Mouse (Mus musculus): Measurements from ENCODE around the gene Hnrnpl.

Hnrnpl gene

DNA sequence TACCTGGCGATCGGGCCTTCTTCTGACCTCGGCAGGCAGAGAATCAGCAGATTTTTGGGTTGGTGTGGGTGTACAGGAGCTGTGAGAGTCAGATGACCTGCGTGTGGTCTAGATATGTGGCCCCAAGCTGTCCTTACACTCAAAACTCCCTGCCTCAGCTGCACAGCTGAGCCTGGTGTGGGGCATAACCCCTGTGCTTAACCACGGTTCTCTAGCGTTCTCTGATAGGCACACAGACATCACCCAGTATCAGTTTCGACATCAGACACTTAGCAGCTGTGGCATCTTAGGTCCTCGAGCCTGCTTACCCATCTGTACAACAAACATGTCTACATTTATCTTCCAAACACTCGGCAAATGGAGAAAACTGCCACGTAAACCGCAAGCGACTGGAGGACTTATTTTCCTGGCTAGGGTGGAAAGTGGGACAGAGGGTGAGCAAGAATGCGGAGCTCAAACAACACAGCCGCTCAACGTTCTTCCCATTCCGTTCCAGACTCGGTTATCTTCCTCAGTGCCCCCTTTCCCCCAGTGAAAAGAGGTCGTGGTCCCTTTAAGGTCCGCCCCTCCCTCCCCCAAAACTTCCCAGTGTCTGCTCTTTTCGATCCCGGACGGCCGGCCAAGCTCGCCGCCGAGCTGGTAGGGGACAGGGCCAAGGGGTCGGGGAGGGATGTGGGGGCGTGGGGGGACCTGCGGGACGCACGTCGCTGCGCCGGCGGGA is at the start of gene Hnrnpl:
TSS of gene Hnrnpl (plus strand) at position 321 of the 721 bp plus-strand sequence.
- DNase-seq = peak; percentile 52 to 62

DNA sequence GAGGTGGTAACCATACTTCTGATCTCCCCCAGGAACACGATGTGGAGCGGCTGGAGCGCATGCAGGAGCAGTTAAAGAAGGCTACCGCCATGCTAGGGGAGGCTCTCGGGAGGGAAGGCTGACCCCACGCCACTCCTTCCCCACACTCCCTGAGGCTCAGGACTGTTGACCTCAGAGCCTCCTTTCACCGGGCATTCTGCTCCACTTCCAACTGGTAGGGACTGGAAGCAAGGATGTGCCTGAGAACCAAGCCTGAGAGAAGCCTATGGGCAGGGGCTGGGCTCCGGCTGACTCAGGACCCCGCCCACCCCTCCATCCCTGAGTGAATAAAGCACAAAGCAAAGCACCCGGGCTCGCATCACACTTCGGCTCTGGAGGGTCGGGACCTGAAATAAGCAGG is 49.7 kb upstream of the Hnrnpl start:
- no peak for DNase-seq

DNA sequence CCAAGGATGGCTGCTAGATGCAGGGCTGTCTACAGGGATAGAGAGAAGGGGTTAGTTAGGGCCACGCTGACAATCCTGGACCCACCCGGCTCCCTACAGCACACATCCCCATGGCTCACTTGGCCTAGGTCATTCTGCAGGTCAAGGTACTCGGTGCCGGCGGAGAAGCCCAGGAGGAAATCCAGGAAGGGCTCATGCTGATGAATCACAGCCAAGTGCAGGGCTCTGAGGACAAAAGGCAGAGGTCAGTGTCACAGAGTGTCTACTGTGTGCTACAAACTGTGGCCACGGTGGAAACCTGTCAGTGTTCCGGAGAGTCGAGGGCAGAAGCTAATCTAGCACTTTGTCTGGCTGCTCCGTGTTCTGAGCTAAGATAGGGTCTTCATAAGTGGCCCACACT is 46.4 kb upstream of the Hnrnpl start:
- DNase-seq = no peak

DNA sequence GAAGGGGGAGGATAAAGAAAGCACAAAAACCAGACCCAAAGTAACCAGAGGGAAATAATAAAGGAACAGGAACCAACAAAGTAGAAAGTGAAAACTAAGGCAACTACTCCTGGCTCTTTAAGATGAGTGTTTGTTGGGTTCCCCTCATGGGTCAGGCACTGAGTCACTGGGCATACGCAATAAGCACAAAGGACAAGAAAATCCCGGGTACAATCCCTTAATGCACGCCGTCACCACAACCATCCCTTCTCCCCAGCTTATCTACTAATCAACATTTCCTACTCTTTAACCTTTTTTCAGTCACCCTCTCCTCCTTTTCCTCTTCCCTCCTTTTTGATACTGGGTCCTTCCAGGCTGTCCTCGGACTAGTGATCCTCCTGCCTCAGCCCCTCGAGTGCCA is 43.1 kb upstream of the Hnrnpl start:
- DNase-seq = no peak

DNA sequence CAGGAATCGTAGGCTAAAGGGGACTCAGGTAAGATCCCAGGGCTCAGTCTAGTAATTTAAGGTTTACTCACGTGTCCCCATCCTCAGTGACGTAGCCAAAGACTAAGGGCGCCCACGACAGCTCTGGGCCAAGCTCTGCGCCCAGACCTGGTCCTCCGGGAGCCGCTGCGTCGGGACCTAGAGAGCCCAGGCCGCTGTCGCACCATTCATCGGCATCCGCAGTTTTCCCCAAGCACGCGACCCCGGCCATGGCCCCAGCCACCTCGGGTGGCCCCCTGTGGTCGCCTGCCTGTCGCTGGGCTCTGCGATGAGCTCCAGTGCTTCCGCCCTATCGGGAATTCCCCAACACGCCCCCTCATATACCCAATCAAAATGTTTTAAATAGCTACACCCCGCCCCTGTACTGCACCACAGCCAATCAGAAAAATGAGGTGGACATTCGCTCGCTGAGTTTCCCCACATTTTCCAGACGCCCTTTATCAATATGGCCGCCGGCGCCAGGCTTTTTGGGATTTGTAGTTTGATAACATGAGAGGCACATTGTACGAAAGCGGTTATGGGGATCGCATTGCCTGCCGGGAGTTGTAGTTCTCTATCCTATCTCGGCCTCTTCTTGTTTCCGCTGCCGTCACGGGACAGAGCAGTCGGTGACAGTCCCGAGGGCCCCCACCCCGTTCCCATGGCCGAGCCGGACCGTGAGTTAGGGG is 42.0 kb upstream of the Hnrnpl start, which contains the start of gene Sirt2:
TSS of gene Sirt2 (plus strand) at position 563 of the 707 bp plus-strand sequence.
- DNase-seq = peak; percentile 94 to 98

DNA sequence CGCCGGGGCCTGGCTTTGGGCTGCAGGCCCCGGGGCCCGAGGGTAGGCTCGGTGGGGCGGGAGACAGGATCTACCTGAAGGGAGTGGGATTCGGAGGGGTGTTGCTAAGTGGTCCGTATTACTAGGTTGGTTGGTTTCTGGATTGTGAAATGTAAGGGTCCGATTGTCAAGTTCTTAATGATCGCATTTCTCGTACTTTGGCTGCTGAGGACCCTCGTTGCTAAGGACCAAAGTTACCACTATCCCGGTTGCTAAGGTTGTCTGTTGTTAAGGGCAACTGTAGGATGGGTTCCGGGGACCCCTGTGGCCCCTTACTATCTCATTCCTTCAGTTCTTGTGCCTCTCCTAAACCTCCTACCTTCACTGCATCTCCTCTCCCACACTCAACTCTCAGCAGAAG is 41.4 kb upstream of the Hnrnpl start:
- no peak for DNase-seq

DNA sequence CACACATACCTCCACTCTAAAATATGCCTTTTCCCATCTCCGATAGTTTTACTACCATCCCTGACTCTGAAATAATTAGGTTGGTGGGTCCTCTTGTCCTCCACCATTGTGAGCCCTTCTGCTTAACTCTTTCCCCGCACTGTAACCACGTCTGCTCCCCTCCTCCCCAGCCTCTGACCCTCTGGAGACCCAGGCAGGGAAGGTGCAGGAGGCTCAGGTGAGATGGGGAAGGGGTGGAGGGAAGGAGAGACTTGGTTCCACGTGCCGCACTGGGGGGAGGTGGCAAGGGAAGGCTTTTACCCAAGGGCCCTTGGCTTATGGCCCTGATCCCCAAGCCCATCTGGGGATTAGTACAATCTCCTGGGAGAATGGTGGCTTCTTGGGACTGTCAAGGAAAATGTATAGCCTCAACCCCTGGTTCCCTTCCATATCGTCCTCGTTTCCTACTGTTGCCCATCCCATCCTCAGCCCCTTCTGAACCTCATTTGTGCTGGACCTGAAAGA is 40.8 kb upstream of the Hnrnpl start, which contains the start of gene Nfkbib:
TSS of gene Nfkbib (minus strand) at position 51 of the 504 bp plus-strand sequence.
- no peak for DNase-seq

DNA sequence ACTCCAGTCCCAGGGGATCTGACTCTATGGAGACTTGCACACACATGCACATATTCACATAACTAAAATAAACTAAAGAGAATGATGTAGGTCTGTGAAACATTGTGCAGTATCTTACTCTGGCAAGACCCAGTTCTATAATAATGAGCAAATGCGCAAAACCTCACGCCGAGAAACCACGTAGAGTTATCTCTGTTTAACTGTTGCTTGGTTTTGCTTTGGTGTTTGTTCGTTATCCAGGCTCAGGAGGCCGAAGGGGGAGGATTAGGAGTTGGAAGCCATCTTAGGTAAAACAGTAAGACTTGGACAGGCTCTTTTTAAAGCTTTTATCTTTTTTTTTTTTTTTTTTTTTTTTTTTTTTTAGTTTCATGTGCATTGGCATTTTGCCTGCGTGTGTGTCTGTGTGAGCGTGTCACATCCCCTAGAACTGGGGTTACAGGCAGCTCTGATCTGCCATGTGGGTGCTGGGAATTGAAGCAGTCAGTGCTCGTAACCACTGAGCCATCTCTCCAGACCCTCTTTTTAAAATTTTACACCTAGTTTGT is 38.9 kb upstream of the Hnrnpl start:
- no peak for DNase-seq

DNA sequence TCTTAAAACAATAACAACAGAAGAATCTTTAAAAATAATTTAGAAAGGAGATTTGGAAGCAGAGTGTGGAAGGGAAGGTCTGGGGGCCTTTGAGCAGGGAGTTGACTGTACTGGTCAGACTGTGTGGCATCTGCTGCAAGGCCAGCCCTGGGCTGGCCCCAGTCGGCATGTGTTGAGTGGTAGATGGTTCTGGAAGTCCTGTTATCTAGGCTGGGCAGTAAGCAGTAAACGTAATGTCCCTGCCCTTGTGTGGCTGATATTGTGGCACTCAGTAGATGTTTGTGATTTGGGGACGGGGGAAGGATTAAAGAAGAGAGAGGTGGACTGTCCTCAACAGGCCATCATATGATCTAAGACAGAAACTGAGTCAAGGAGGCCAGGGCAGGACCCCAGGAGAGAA is 38.0 kb upstream of the Hnrnpl start:
- no peak for DNase-seq

DNA sequence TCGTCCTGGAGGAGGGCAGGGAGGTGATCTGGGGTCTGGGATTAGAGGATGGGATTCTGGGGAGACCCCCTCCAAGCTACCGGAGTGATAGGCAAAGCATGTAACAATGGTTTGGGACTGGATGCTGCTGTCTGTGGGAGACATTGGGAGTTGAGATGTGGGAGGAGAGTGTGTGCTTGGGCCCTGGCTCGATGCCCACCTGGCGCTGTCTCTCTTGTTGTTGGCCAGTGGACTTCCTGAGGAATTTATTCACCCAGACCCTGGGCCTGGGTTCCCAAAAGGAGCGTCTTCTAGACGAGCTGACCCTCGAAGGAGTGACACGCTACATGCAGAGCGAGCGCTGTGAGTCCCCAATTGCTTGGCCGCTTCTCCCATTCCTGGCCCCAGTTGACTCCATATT is 36.5 kb upstream of the Hnrnpl start:
- DNase-seq = no peak

DNA sequence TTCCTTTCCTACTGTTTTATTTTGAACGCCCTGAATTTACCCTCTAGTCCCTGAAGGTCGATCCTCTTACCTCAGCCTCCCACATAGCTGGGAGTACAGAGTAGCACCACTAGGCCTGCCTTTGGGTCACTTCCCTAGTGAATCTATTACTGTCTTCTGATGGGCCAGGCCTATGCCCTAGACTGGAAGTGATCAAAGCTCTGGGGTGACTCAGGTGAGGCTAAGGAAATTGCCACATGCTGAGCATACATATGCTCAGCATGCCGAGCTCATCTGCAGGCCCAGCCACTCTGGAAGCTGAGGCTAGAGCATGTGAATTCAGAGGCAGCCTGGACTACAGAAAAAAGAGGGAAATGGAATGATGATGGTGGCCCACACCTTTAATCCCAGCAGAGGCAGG is 35.2 kb upstream of the Hnrnpl start:
- DNase-seq = no peak

DNA sequence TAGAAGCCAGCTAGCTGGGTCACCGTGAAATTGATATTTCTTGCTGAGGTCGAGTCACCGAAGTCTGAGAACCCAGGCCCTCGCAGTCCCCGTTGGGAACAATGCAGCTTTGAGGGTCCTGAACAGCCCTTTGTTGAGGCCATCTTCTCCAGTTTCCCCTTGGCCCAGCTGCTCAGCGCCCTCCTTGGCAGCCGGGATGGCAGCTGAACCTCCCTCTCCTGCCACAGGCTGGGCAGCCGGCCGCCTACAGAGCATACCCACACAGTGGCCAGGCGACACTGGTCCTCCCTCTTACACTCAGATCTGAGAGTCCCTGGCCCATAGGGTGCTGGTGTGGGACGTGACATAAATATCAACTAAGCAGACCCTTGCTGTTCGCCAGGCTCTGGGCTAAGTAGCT is 34.2 kb upstream of the Hnrnpl start:
- DNase-seq = no peak

DNA sequence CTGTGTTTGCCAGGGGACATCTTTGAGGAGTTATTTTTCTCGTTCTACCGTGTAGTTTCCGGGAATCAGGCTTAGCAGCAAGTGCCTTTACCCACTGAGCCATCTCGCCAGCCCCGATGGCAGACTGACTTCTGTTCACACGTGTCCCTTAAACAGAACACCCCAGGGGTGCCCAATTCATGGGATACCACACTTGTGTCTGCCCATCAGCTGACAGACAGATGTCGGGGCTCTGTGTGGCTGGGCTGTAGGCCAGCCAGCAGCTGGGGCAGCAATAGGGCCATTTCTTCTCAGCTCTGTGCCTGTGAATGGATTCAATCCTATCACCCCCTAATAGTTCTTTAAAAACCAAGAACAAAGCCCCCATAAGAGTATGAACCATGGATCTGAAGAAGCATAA is 33.2 kb upstream of the Hnrnpl start:
- DNase-seq = no peak

DNA sequence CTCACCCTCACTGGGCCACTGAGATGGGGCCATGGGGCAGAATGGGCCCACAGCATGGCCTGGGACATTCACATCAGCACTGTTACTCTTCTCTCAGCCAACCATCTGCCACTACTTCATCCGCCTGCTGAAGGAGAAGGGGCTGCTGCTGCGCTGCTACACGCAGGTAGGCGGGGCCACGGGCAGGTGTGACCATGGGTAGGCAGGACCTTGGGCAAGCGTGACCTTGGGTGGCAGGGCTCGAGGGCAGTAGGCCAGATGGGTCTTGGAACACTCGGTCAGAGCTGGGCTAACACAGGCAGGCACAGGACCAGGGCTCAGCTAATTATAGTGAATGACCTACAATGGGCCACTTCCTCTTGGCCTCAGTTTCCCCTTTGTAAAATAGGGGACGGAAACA is 29.5 kb upstream of the Hnrnpl start:
- no peak for DNase-seq

DNA sequence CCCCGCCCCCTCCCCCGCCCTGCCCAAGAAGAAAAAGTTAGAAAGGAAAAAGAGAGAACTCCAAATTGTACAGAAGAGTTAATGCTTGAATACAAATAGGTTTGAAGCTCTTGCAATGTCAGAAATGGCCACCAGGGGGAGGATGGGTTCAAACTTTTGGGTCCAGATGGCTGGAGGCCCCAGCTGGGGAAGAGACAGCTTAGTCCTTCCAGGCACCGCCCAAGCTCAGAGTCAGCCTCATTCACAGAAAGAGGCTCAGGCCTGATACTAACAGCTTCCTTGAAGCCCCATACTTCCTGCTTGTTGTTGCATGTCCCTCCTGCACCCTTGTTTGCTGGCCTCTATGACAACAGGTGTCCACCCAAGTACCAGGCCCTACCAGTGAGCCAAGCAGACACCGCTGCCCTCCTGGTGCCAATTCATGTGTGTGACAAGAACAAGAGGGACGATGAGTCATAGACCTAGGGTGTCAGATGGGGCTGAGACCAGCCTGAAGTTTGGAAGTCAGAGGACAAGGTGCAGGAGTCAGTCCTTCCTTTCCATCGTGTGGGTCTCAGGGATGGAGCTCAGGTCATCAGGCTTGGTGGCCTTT is 28.2 kb upstream of the Hnrnpl start:
- peak; percentile 81 to 90 for DNase-seq

DNA sequence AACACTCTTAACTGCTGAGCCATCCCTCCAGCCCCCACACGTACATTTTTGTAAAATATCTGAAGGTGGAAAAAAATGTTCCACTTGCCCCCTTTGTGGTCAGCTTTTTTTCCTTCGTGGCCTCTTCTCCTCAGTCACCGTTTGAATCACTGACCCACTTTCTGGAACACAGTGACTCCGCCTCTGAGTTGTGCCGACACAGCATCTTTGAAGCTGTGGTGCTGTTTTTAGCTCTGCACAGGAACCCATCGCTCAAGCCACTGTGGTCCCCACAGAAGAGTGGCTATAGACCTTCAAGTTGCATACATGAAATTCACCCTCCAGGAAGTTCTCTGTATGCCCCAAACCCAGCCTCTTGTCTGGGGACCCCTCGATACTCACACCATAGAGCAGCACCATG is 27.5 kb upstream of the Hnrnpl start:
- peak; percentile 63 to 83 for DNase-seq

DNA sequence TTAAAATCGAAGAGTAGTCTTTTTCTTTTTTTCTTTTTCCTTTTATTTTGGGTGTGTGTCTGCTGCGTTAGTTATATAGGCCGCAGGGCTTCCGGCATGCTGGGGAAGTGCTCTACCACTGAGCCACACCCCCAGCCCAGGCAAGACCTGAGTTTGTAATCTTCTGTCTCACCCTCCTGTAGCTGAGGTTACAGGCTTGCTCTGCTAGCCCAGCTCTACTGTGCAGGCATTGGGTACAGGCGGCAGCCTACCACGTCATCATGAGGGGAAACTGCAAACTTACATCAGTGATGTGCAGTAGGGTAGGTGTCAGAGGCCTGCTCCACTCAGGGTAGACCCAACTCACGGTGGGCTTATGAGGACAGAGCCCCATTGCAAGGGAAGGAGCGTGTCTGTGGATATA is 27.1 kb upstream of the Hnrnpl start:
- DNase-seq = peak; percentile 76 to 87

DNA sequence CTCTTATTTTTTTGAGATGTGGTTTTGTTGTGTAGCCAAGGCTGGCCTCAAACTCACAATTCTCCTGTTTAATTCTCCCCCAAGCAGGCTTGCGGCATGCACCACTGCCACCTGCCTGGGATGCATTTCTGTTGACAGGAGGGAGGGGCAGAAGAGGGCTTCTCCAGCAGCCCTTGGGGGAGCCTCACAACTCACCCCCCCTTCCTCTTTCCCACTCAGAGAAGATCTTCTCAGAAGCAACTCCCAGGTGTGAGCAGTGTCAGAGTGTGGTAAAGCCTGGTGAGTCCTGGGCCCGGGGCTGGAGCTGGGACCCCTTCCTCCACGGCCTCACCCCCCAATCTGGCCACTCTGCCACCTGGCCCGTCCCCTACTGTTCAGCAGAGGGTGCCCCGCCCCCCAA is 23.2 kb upstream of the Hnrnpl start:
- no peak for DNase-seq

DNA sequence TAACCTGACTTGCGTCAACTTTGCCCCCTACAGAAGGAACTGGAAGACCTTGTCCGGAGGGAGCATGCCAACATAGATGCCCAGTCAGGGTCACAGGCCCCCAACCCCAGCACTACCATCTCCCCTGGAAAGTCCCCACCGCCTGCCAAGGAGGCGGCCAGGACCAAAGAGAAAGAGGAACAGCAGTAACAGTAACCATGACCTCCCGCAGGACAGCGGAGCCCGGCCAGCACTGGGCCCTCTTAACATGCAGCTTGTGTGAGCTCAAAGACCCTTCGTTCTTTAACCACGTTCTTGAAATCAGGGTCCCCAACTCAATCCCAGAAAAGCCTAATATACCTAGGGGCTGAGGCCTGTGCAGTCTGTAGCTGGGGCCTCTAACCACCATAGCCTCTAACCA is 20.5 kb upstream of the Hnrnpl start:
- DNase-seq = no peak

DNA sequence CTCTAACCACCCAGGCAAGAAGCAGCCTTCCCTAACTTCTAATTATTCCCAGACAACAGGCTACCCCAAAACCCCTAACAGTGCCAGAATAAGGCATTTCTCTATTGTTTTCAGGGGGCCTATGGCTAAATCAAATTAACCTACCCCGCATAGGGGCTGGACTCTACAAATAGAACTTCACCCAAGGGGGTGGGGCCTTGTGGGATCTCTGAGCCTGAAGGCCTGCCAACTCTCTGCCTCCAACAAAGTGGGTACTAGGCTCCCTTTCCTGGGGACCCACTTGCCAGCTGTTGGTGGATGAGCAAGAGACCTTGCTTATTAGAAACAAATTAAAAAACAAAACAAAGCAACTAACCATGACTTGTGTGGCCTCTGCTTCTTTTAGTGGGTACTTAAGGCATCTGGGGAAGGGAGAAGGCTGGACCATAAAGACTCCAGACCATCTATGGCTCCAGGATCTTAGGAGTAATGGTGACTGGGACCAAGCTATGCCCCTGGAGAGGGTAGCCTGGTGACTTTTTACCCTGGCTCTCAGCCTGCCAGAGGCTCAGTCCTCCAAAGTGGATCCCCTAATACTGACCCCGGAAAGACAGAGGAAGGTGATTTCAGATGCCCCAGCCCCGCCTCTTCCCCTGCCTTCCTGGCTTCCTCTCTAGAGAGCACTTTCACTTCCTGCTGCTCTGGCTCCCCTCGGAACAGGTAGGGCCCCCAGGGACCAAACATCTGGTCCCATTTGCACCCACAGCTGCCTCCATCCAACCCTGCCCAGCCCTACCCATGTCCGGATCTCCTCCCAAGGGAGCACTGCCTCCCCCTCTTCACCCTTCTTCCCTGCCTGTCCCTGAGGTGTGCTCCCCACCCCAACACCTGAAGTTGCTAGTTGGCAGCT is 19.8 kb upstream of the Hnrnpl start, which contains the start of gene Rinl:
TSS of gene Rinl (plus strand) at position 663 of the 889 bp plus-strand sequence.
- peak; percentile 69 to 80 for DNase-seq

DNA sequence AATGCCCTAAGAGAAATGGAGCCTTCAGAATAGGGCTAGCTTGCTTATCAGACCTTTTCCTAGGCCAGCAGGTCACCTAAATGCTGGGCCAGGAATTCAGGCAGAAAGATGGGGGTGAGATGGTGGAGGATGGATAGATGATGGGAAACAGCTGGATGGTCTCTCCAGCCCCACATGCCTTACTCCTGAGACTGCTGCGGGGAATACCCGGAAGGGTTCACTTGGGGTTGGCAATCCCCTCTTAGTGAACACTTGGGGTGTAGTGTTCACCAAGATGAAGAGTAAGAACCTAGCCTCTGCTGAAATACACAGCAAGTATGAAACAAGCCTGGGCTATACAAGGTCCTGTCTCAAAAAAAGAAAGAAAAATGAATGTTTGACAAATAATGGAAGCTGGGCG is 19.1 kb upstream of the Hnrnpl start:
- no peak for DNase-seq

DNA sequence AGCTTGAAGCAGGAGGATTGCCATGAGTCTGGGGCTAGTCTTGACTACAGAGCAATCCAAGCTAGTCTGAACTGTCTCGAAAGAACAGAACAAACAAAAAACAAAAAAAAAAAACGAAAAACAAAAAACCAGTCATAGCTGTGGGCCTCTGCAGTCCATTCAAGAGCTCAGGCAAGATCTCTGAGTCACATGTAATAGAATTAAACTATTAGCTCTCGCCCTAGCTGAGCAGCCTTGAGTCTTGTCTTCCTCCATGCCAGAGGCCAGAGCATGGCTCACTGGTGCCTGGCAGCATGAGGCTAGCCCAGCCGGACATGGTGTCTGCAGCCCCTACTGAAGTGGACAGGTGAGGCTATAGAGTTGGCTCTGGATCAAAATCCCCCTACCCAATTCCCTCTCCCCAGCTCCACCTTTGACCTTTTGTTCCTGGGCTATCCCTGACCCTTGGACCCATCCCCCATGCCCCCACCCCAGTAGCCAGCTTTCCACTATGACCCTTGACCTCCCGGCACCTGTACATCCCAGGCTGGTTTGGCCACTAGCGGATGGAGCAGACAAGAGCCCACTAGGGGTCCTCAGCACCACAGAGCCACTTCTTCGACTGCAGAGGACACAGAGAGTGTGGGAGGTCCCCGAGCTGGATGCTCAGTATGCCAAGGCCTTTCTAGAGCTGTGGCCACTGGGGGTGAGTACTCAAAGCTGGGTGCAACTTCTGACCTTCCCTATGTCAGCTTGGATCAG is 18.1 kb upstream of the Hnrnpl start:
- no peak for DNase-seq

Measured in thymus, adult 18-20 months (tissue).